Mouse (Mus musculus) gastrocnemius, postnatal 14 days (tissue): Measurements from ENCODE around the gene Vmn2r49. TPM values are rescaled to one million over a fixed set of nuclear protein-coding genes. Genes with fewer than 3 reads are reported as not detected.
"Not testable (repeated sequence)": the region's sequence is repeated elsewhere in the genome, so short reads cannot be mapped to it uniquely, and the experiment has no call there.

ENCODE experiments used
- DNase-seq: peaks from one replicate; pipeline ENCODE4 v3.0.0; 2021; ENCODE audit warnings: mixed read lengths
- intact Hi-C: fragments of 180-260 bp; cut with DNase I; formaldehyde crosslinking; loops from one replicate; pipeline ENCODE4 v1.15.1; 2025; ENCODE audit warnings: low total_unique reads
- long read RNA-seq, 2 experiments: library from polyadenylated mRNA; stranded (forward); transcript quantifications; one replicate each; pipeline ENCODE4 v2.0.0; 2021
- total RNA-seq, 2 experiments: library from RNA; stranded (reverse); gene quantifications; 2 replicates each; pipeline ENCODE4 v1.2.3; 2021

The Vmn2r49 gene
- not detected for total RNA-seq
- long read RNA-seq, experiment 1: 0 reads
- long read RNA-seq, experiment 2: 0 reads

- intact Hi-C loops, DNase-seq: not testable (repeated sequence)
Observed at GRCm38 (mm10) chr7:9992157-9992556, at the start of gene Vmn2r49. TSS of gene Vmn2r49 (minus strand) at chr7:9992257.

GRCm38 (mm10) chr7:9953485-9953884 is 38.6 kb downstream of the Vmn2r49 start, which contains the start of gene Vmn2r48:
TSS of gene Vmn2r48 (minus strand) at chr7:9953585.
- intact Hi-C loops: not testable (repeated sequence)

More at GRCm38 (mm10) chr7:9953485-9953884, 38.6 kb downstream of the Vmn2r49 start, which contains the start of gene Vmn2r48:
- DNase-seq: not testable (repeated sequence)

Other genes starting within 250 kb of the Vmn2r49 start
- not detected for gene Vmn2r46, start 221.7 kb downstream of the Vmn2r49 start, total RNA-seq
- not detected for gene Vmn2r47, start 150.9 kb downstream of the Vmn2r49 start, total RNA-seq
- not detected for gene Vmn2r48, start 38.7 kb downstream of the Vmn2r49 start, total RNA-seq
- not detected for gene Vmn2r50, start 61.0 kb upstream of the Vmn2r49 start, total RNA-seq
- gene Vmn2r51, start 113.5 kb upstream of the Vmn2r49 start, total RNA-seq: not detected
- not detected for gene Vmn2r52, start 184.3 kb upstream of the Vmn2r49 start, total RNA-seq